Mouse (Mus musculus) spleen, postnatal 4 days (tissue): ENCODE measurements at regions not wholly inside any gene's neighbourhood (a gene's known extent, or its start where the extent isn't known, plus 50 kb on each side); places are given as distances from the start of the nearest gene placed in this dataset.

Experiments used
- DNase-seq, 2 experiments: peaks; one replicate each; pipeline ENCODE4 v3.0.0; 2022; ENCODE audit warnings: low spot score in 2 of 2

GRCm38 (mm10) chr9:41697160-41697559 lies 426.9 kb downstream of the Sorl1 start:
- DNase-seq: no peak

GRCm38 (mm10) chr9:41682911-41683310 lies 441.2 kb downstream of the Sorl1 start:
- no peak for DNase-seq

- no peak for DNase-seq
Measured at GRCm38 (mm10) chr9:41675656-41676055, 448.4 kb downstream of the Sorl1 start.

- DNase-seq: no peak
Measured at GRCm38 (mm10) chr9:41672958-41673357, 451.1 kb downstream of the Sorl1 start.

- DNase-seq: no peak
Measured at GRCm38 (mm10) chr9:41668741-41669140, 455.4 kb downstream of the Sorl1 start.

GRCm38 (mm10) chr9:41665000-41665685 lies 459.0 kb downstream of the Sorl1 start:
- no peak for DNase-seq

GRCm38 (mm10) chr9:41660576-41660975 lies 463.5 kb downstream of the Sorl1 start:
- no peak for DNase-seq

- DNase-seq: no peak
Measured at GRCm38 (mm10) chr9:41660011-41660410, 464.1 kb downstream of the Sorl1 start.

- no peak for DNase-seq
Measured at GRCm38 (mm10) chr9:41631564-41632205, 470.2 kb upstream of the Ubash3b start.

- DNase-seq: no peak
Measured at GRCm38 (mm10) chr9:41621341-41621740, 459.8 kb upstream of the Ubash3b start.

GRCm38 (mm10) chr9:41614002-41614401 lies 452.5 kb upstream of the Ubash3b start:
- DNase-seq: no peak

- DNase-seq: no peak
Measured at GRCm38 (mm10) chr9:41612802-41613550, 451.5 kb upstream of the Ubash3b start.

GRCm38 (mm10) chr9:41612452-41612795 lies 450.9 kb upstream of the Ubash3b start:
- no peak for DNase-seq

- no peak for DNase-seq
Measured at GRCm38 (mm10) chr9:41611534-41612451, 450.3 kb upstream of the Ubash3b start.

- no peak for DNase-seq
Measured at GRCm38 (mm10) chr9:41610347-41610746, 448.9 kb upstream of the Ubash3b start.

- DNase-seq: no peak
Measured at GRCm38 (mm10) chr9:41606136-41606535, 444.6 kb upstream of the Ubash3b start.

GRCm38 (mm10) chr9:41604916-41605315 lies 443.4 kb upstream of the Ubash3b start:
- DNase-seq: no peak

- DNase-seq: no peak
Measured at GRCm38 (mm10) chr9:41600778-41601177, 439.3 kb upstream of the Ubash3b start.

GRCm38 (mm10) chr9:41599874-41600273 lies 438.4 kb upstream of the Ubash3b start:
- DNase-seq: no peak

GRCm38 (mm10) chr9:41595749-41596148 lies 434.3 kb upstream of the Ubash3b start:
- DNase-seq: no peak

- no peak for DNase-seq
Measured at GRCm38 (mm10) chr9:41593998-41594397, 432.5 kb upstream of the Ubash3b start.
